Mouse (Mus musculus): ENCODE measurements around the gene Nxn. TPM values are rescaled to one million over a fixed set of nuclear protein-coding genes. Genes with fewer than 3 reads are reported as not detected.

Gene Nxn
- total and polyA plus RNA-seq, 3 experiments: 52.8 to 54.3 (median 53.0) TPM

DNA sequence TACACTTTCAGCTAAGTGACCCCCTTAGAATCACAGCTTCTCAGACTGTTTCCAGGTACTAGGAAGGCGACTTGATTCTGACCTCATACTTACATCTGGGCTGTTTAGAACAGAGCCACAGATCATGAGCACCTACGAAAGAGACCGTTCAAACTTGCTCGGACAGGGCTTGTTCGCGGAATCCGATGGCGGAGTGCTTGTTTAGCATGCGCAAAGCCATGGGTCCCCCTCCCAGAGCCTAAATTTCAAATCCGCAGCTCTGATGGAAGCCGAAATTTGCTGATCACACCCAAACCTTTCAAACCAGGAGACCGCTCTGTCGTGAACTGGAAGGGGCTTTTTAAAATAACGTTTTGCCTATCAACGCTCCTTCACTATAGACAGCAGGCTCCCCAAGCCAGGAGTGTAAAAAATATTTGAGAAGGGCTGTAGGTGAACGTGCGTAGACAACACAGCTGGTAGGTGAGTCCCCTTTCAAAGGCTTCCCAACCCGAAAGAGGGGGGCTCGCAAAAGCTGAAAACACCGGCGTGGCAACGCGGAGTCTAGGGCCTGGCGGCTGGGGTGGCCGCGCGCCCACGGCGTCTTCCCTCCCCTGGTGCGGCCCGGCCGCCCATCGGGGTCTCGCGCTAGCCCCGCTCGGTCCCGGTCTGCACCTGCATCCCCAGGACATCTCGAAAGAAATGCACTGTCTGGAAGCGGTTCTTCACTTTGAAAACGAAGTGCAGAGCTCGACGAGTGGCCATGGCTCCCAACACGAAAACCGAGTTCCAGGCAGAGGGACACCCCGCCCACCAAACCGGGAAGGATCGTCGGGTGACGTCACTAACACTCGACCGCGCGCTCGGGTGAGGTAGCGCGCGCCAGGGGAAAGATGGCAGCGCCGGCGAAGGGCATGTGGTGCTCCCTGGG lies 155.8 kb downstream of the Nxn start, which contains the start of the genes Mrm3 and Glod4 (continued):
- TF ChIP-seq EP300 (IDR thresholded peaks at IDR 0.05; ENCODE audit: low read depth in 1 of 2, low read length in 2 of 2) (no peak), ELF1 (IDR thresholded peaks at IDR 0.05; ENCODE audit: low read depth, low read length) (peak; percentile 85), HCFC1 (IDR thresholded peaks at IDR 0.05; ENCODE audit: low read depth, low read length) (peak; percentile 92), TAL1 (IDR thresholded peaks at IDR 0.05; ENCODE audit: low read length) (no peak), POLR2AphosphoS5 (IDR thresholded peaks at IDR 0.05; ENCODE audit: borderline replicate concordance, low read depth, low read length) (no peak), E2F4 (IDR thresholded peaks at IDR 0.05; ENCODE audit: borderline replicate concordance, low read depth, low read length) (peak; percentile 75; the same call in 1 of the 2 replicates), SIN3A (IDR thresholded peaks at IDR 0.05; ENCODE audit: low read length) (peak; percentile 98), ZC3H11A (IDR thresholded peaks at IDR 0.05; ENCODE audit: low read depth, low read length) (peak; percentile 32; the same call in 1 of the 2 replicates), RAD21 (IDR thresholded peaks at IDR 0.05; ENCODE audit: low read depth, low read length) (no peak), MXI1 (IDR thresholded peaks at IDR 0.05; ENCODE audit: low read depth, low read length) (peak; percentile 98), USF1 (IDR thresholded peaks at IDR 0.05; ENCODE audit: low read depth, low read length) (no peak), GATA1 (IDR thresholded peaks at IDR 0.05; ENCODE audit: low read depth, low read length) (peak; percentile 16; the same call in 1 of the 2 replicates), TBP (IDR thresholded peaks at IDR 0.05; ENCODE audit: low read depth, low read length) (peak; percentile 87), CHD2 (IDR thresholded peaks at IDR 0.05; ENCODE audit: low read length) (no peak)

DNA sequence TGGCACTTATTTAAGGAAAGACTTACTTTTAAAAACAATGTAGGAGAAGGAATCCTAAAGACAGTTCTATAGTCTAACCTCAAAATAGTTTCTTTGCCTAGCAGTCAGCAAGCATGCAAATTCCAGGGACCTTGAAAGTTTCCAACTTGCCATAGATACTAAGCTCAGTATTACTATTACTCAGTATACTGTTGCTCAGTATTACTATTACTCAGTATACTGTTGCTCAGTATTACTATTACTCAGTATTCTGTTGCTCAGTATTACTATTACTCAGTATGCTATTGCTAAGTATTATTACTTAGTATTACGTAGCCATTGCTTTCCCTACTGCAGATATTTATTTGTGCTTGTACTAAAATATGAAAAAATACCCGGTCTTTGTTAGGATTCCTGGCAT lies 159.2 kb downstream of the Nxn start:
- TF ChIP-seq MXI1 (IDR thresholded peaks at IDR 0.05; ENCODE audit: low read depth, low read length) (no peak), ZKSCAN1 (IDR thresholded peaks at IDR 0.05; ENCODE audit: low read depth, low read length) (no peak), ELF1 (IDR thresholded peaks at IDR 0.05; ENCODE audit: low read depth, low read length) (no peak), UBTF (IDR thresholded peaks at IDR 0.05; ENCODE audit: borderline replicate concordance, insufficient read depth, low read depth, low read length) (no peak), POLR2AphosphoS2 (IDR thresholded peaks at IDR 0.05; ENCODE audit: low read length) (no peak), GABPA (IDR thresholded peaks at IDR 0.05; ENCODE audit: low read depth, low read length) (no peak), SIN3A (IDR thresholded peaks at IDR 0.05; ENCODE audit: low read length) (no peak), TCF12 (IDR thresholded peaks at IDR 0.05; ENCODE audit: low read depth, low read length) (no peak), SMC3 (IDR thresholded peaks at IDR 0.05; ENCODE audit: low read depth, low read length) (no peak), TBP (IDR thresholded peaks at IDR 0.05; ENCODE audit: low read depth, low read length) (no peak), RAD21 (IDR thresholded peaks at IDR 0.05; ENCODE audit: low read depth, low read length) (no peak), JUND (IDR thresholded peaks at IDR 0.05; ENCODE audit: low read depth, low read length) (no peak), KAT2A (conservative IDR thresholded peaks at IDR 0.05; ENCODE audit: low read depth, low read length) (no peak), ETS1 (IDR thresholded peaks at IDR 0.05; ENCODE audit: low read depth, low read length) (no peak), HCFC1 (IDR thresholded peaks at IDR 0.05; ENCODE audit: low read depth, low read length) (no peak), MAFK (IDR thresholded peaks at IDR 0.05; ENCODE audit: borderline replicate concordance, low read depth, low read length) (no peak), NRF1 (IDR thresholded peaks at IDR 0.05; ENCODE audit: insufficient read depth, low read depth, low read length, poor library complexity, severe bottlenecking) (no peak)
- Histone ChIP-seq H3K9ac (ENCODE audit: control insufficient read depth, low read depth, low read length, poor library complexity, severe bottlenecking) (no peak overlapping the region), H3K27me3 (ENCODE audit: control insufficient read depth in 1 of 2, insufficient read depth in 2 of 2, low read length in 2 of 2) (no peaks in the 10 kb centered on the region), H3K79me2 (ENCODE audit: control insufficient read depth, insufficient read depth, low read length, poor library complexity) (peaks cover 19% of the 10 kb centered on the region), H3K4me3 (ENCODE audit: control insufficient read depth in 1 of 2, insufficient read depth in 1 of 2, low read depth in 2 of 2, low read length in 2 of 2) (no peak overlapping the region), H3K4me1 (ENCODE audit: control insufficient read depth in 1 of 2, insufficient read depth in 2 of 2, low read length in 2 of 2) (peaks cover 0 to 9% of the 10 kb centered on the region in 2 experiments; a peak in 2 of 4 replicates), H3K36me3 (ENCODE audit: control insufficient read depth in 1 of 2, insufficient read depth in 2 of 2, low read length in 2 of 2) (peaks cover 3 to 8% of the 10 kb centered on the region in 2 experiments), H3K9me3 (replicated peaks; ENCODE audit: insufficient read depth, low read length) (no peaks in the 10 kb centered on the region), H3K27ac (ENCODE audit: control insufficient read depth, low read depth, low read length) (no peak overlapping the region)
- no peak for DNase-seq (ENCODE audit: low read depth, low spot score)
